Mouse (Mus musculus): Measurements from ENCODE around the gene Ang5. TPM values are rescaled to one million over a fixed set of nuclear protein-coding genes. Genes with fewer than 3 reads are reported as not detected.

The Ang5 gene
- polyA plus RNA-seq (2014; fragmentation: Illumina TruSeq; extraction: RNeasy Lipid Tissue Mini Kit (QIAGEN cat#74804); ENCODE audit: low read depth, low replicate concordance) = not detected

DNA sequence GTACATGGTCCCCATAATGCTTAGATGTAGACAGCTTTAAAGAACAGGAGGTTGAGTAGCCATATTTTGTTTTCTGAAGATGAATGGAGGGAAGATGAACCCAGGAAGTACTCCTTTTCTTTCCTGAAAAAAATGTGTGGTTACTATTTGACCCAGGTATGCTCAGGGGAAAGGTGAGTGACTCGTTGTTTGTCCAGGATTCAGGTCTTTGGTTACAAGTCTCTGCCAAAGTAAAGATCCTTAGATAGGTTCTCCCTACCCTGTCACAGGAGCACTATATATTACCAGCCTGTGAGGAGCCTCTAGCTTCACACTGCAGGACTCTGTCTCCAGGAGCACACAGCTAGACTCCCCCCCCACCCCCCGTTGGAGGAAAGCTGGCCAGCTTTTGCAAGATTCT, at the start of gene Ang5:
Ang5 (plus strand) TSS at position 301 of the 400 bp plus-strand sequence.

DNA sequence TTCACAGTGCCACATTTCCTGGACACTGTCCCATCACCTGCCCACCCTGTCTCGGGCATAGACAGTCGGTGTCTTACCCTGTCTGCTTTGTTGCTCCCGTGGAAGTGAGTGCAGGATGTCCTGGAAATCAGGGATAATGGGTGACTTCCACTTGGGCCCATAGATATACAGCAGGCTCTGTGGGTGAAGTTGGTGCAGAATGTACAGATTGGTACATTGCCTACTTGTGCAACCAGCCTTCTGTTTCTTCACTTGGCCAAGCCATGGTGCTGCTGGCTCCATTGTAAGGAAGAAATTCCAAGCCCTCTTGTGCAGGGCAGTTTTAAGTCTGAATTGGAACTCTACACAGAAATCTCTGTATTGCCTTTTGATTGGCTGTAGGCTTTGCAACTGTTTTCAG, 33.4 kb upstream of the Ang5 start, which contains the start of gene Ear10:
Ear10 (minus strand) TSS at position 101 of the 400 bp plus-strand sequence.

DNA sequence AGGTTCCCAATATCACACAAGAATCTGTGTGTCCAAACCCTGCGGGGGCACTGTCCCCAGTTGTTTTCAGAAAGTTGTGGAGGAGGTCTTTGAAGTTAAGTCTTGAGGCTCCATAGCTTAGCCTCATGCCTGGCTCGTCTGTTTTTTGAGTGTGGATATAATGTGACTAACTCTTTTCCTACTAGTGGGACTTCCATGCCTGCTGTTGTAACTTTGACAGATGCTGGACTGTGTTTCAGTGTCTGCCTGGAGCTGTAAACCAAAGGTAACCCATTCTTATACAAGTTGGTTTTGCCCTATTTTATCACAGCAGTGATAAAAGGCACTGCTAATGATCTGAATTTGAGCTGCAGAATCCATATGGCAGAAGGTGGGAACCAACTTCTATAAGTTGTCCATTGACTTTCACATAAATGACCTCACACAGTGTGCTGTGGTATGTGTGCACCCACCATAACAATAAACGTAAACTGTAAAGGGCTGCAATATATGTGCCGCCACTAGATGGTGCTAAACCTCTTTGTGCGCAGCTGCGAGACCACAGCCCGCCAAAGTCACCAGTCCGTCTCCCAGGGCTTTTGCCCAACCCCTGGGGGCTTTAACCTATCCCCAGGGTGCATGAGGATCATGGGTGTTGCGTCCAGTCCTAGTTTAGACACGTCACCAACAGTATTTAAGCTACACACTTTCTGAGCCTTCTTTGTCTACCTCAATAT, 32.0 kb upstream of the Ang5 start, which contains the start of gene Gm8113:
Gm8113 (plus strand) TSS at position 703 of the 716 bp plus-strand sequence.

DNA sequence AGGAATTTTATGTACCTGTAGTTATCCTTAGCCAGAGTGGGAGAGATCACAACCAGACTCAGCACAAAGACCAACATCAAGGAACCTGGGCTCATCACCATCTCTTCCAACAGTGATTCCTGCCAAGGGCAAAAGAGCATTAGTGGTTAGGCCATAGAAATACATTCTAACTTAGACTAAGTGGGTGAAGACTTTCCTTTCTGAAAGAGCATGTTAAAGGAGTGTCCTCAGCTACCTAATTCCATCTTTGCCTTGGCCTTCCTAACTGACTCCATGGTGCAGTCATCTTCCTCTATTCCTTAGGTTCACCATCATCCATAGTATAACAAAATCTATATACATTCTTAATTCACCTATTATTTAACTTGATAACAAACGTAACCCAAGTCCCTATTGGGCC, 45.3 kb downstream of the Ang5 start, which contains the start of gene Ang6:
Ang6 (minus strand) TSS at position 101 of the 400 bp plus-strand sequence.

Other genes with a start within 250 kb of the Ang5 start
- gene Gm16506, start 229.6 kb upstream of the Ang5 start, polyA plus RNA-seq (2014; fragmentation: Illumina TruSeq; extraction: RNeasy Lipid Tissue Mini Kit (QIAGEN cat#74804); ENCODE audit: low read depth, low replicate concordance) = not detected
- not detected for gene Gm6526, start 209.2 kb upstream of the Ang5 start, polyA plus RNA-seq (2014; fragmentation: Illumina TruSeq; extraction: RNeasy Lipid Tissue Mini Kit (QIAGEN cat#74804); ENCODE audit: low read depth, low replicate concordance)
- not detected for gene Gm8180, start 172.3 kb upstream of the Ang5 start, polyA plus RNA-seq (2014; fragmentation: Illumina TruSeq; extraction: RNeasy Lipid Tissue Mini Kit (QIAGEN cat#74804); ENCODE audit: low read depth, low replicate concordance)
- not detected for gene Ear1, start 81.6 kb upstream of the Ang5 start, polyA plus RNA-seq (2014; fragmentation: Illumina TruSeq; extraction: RNeasy Lipid Tissue Mini Kit (QIAGEN cat#74804); ENCODE audit: low read depth, low replicate concordance)
- not detected for gene Ear10, start 33.5 kb upstream of the Ang5 start, polyA plus RNA-seq (2014; fragmentation: Illumina TruSeq; extraction: RNeasy Lipid Tissue Mini Kit (QIAGEN cat#74804); ENCODE audit: low read depth, low replicate concordance)
- 0.48 TPM for gene Gm8113, start 31.7 kb upstream of the Ang5 start, polyA plus RNA-seq (2014; fragmentation: Illumina TruSeq; extraction: RNeasy Lipid Tissue Mini Kit (QIAGEN cat#74804); ENCODE audit: low read depth, low replicate concordance)
- not detected for gene Ang6, start 45.2 kb downstream of the Ang5 start, polyA plus RNA-seq (2014; fragmentation: Illumina TruSeq; extraction: RNeasy Lipid Tissue Mini Kit (QIAGEN cat#74804); ENCODE audit: low read depth, low replicate concordance)
- gene Ear2, start 145.6 kb downstream of the Ang5 start, polyA plus RNA-seq (2014; fragmentation: Illumina TruSeq; extraction: RNeasy Lipid Tissue Mini Kit (QIAGEN cat#74804); ENCODE audit: low read depth, low replicate concordance) = 11.1 TPM
- gene Gm3327, start 166.8 kb downstream of the Ang5 start, polyA plus RNA-seq (2014; fragmentation: Illumina TruSeq; extraction: RNeasy Lipid Tissue Mini Kit (QIAGEN cat#74804); ENCODE audit: low read depth, low replicate concordance) = not detected
- not detected for gene Gm8212, start 240.6 kb downstream of the Ang5 start, polyA plus RNA-seq (2014; fragmentation: Illumina TruSeq; extraction: RNeasy Lipid Tissue Mini Kit (QIAGEN cat#74804); ENCODE audit: low read depth, low replicate concordance)